Mouse (Mus musculus): Measurements from ENCODE around the gene Fam118b. TPM values are rescaled to one million over a fixed set of nuclear protein-coding genes. Genes with fewer than 3 reads are reported as not detected.

Gene Fam118b
- polyA plus RNA-seq (2015; fragmentation: Nextera tagmentation; extraction: Ambion mirVana), result 9.9 TPM in 2 replicates

GRCm38 (mm10) chr9:35267146-35267975 is at the start of gene Fam118b, which contains the start of gene Rpusd4:
Gene Fam118b (minus strand): TSS chr9:35267805.
Gene Rpusd4 (plus strand): TSS chr9:35267865.
- under 1% methylated on average over 62 of the region's 62 CpGs for WGBS (ENCODE audit: insufficient replicate concordance)
- peaks cover 2% of the 10 kb centered on the region; the same call in 1 of the 2 replicates for H3K36me3 ChIP-seq (ENCODE audit: control insufficient read depth, insufficient read depth)
- no peaks in the 10 kb centered on the region for H3K9me3 ChIP-seq (replicated peaks; ENCODE audit: control insufficient read depth, low read length)
- H3K9ac ChIP-seq (ENCODE audit: low read depth, low read length), result peak within 1 kb of the TSS; percentile 91
- peak within 1 kb of the TSS; percentile 86 for H3K4me3 ChIP-seq (ENCODE audit: low read depth, low read length)
- peaks cover 33% of the 10 kb centered on the region for H3K4me1 ChIP-seq (ENCODE audit: control insufficient read depth, low read depth, low read length)
- no peaks in the 10 kb centered on the region for H3K27me3 ChIP-seq (ENCODE audit: control insufficient read depth, insufficient read depth, low read depth, low read length)
- ATAC-seq (ENCODE audit: low read depth), result peak; percentile 95
- peak within 1 kb of the TSS; percentile 56; the same call in 1 of the 2 replicates for H3K27ac ChIP-seq (ENCODE audit: low read length)
- peak within 1 kb of the TSS; percentile 90 for H3K4me2 ChIP-seq (ENCODE audit: low read depth, low read length)

DNA sequence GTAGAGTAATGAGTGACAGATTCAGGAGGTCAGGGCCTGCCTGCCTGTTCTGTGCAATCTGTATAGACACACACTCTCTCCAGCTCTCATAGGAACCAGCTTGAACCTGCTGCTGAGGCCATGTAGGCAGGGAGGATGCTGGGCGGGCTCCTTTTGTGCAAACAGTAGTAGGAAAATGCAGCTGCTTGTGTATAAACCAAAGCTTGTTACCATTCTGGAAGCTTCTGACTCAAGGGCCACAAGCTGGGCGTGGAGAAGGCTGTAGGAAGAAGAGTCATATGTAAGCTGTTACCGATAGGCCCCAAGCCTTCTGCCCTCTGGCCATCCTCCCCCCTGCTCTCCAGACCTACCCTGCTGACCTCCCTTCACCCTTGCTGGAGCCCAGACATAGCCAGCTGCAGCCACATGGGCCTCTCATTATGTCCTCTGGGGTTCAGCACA is 49.2 kb upstream of the Fam118b start:
- WGBS (ENCODE audit: insufficient replicate concordance), result 48% methylated on average over 3 of the region's 3 CpGs
- no peak overlapping the region for H3K9ac ChIP-seq (ENCODE audit: low read depth, low read length)
- ATAC-seq (ENCODE audit: low read depth), result no peak

GRCm38 (mm10) chr9:35314254-35314653 is 46.6 kb upstream of the Fam118b start:
- no peak overlapping the region for H3K4me2 ChIP-seq (ENCODE audit: low read depth, low read length)
- H3K36me3 ChIP-seq (ENCODE audit: control insufficient read depth, insufficient read depth), result no peaks in the 10 kb centered on the region
- no peak overlapping the region for H3K4me3 ChIP-seq (ENCODE audit: low read depth, low read length)
- H3K9me3 ChIP-seq (replicated peaks; ENCODE audit: control insufficient read depth, low read length), result no peaks in the 10 kb centered on the region
- ATAC-seq (ENCODE audit: low read depth), result no peak
- H3K27me3 ChIP-seq (ENCODE audit: control insufficient read depth, insufficient read depth, low read depth, low read length), result no peaks in the 10 kb centered on the region
- no peak overlapping the region for H3K27ac ChIP-seq (ENCODE audit: low read length)
- 84% methylated on average over 1 of the region's 1 CpGs for WGBS (ENCODE audit: insufficient replicate concordance)
- H3K9ac ChIP-seq (ENCODE audit: low read depth, low read length), result no peak overlapping the region
- no peaks in the 10 kb centered on the region for H3K4me1 ChIP-seq (ENCODE audit: control insufficient read depth, low read depth, low read length)

More for the DNA sequence above, 49.2 kb upstream of the Fam118b start:
- Histone ChIP-seq H3K9me3 (replicated peaks; ENCODE audit: control insufficient read depth, low read length) (no peaks in the 10 kb centered on the region), H3K27ac (ENCODE audit: low read length) (no peak overlapping the region), H3K36me3 (ENCODE audit: control insufficient read depth, insufficient read depth) (no peaks in the 10 kb centered on the region), H3K4me3 (ENCODE audit: low read depth, low read length) (no peak overlapping the region), H3K27me3 (ENCODE audit: control insufficient read depth, insufficient read depth, low read depth, low read length) (no peaks in the 10 kb centered on the region), H3K4me2 (ENCODE audit: low read depth, low read length) (no peak overlapping the region), H3K4me1 (ENCODE audit: control insufficient read depth, low read depth, low read length) (no peaks in the 10 kb centered on the region)

- H3K9ac ChIP-seq (ENCODE audit: low read depth, low read length), result no peak overlapping the region
- no peaks in the 10 kb centered on the region for H3K9me3 ChIP-seq (replicated peaks; ENCODE audit: control insufficient read depth, low read length)
- H3K4me2 ChIP-seq (ENCODE audit: low read depth, low read length), result no peak overlapping the region
- no peak overlapping the region for H3K27ac ChIP-seq (ENCODE audit: low read length)
- H3K4me3 ChIP-seq (ENCODE audit: low read depth, low read length), result no peak overlapping the region
- H3K36me3 ChIP-seq (ENCODE audit: control insufficient read depth, insufficient read depth), result no peaks in the 10 kb centered on the region
- no peak for ATAC-seq (ENCODE audit: low read depth)
- H3K27me3 ChIP-seq (ENCODE audit: control insufficient read depth, insufficient read depth, low read depth, low read length), result no peaks in the 10 kb centered on the region
- WGBS (ENCODE audit: insufficient replicate concordance), result 31% methylated on average over 4 of the region's 4 CpGs
- no peaks in the 10 kb centered on the region for H3K4me1 ChIP-seq (ENCODE audit: control insufficient read depth, low read depth, low read length)
These were observed 46.0 kb upstream of the Fam118b start for GRCm38 (mm10) chr9:35313601-35314000.

DNA sequence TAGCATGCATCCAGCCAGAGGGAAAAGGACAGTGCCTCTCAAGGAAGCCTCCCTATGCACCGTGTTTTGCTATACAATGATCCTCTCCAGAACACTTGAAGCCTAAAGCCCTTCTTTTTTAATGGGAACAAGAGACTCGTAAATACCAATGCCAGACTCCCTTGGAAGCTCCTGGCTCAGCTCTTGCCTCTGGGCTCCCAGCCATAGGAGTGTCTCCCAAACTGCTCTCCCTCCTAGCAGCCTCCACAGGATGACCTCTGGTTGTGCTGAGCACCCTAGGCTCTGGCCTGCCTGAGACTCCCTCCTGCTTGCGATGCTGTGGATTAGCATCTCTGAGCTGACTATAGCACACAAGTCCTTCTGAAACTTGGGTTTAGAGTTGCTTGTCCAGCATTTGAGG is 44.9 kb upstream of the Fam118b start:
- H3K4me2 ChIP-seq (ENCODE audit: low read depth, low read length), result no peak overlapping the region
- H3K4me1 ChIP-seq (ENCODE audit: control insufficient read depth, low read depth, low read length), result no peaks in the 10 kb centered on the region
- no peaks in the 10 kb centered on the region for H3K27me3 ChIP-seq (ENCODE audit: control insufficient read depth, insufficient read depth, low read depth, low read length)
- H3K4me3 ChIP-seq (ENCODE audit: low read depth, low read length), result no peak overlapping the region
- no peak overlapping the region for H3K27ac ChIP-seq (ENCODE audit: low read length)
- H3K9me3 ChIP-seq (replicated peaks; ENCODE audit: control insufficient read depth, low read length), result no peaks in the 10 kb centered on the region
- no peak overlapping the region for H3K9ac ChIP-seq (ENCODE audit: low read depth, low read length)
- 48% methylated on average over 3 of the region's 3 CpGs for WGBS (ENCODE audit: insufficient replicate concordance)
- ATAC-seq (ENCODE audit: low read depth), result no peak
- H3K36me3 ChIP-seq (ENCODE audit: control insufficient read depth, insufficient read depth), result no peaks in the 10 kb centered on the region

DNA sequence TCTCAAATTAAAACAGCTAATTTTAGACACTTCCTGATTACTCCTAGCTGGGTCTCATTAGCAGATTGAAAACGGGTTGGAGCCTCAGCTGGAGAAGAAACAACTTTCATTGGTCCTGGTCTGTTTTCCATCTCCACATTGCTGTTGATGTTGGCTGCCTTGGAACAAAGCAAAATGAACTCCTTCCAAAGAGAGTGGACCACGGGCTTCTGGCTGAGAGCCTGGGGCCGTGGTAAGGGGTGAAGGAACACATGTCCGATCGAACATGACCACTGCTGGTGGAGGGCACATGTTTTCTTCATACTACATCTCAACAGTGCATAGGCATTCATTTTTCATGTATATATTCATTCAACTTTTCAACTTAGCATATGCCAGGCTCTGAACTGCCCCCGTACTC is 42.8 kb upstream of the Fam118b start:
- Histone ChIP-seq H3K9ac (ENCODE audit: low read depth, low read length) (no peak overlapping the region), H3K27ac (ENCODE audit: low read length) (no peak overlapping the region), H3K4me1 (ENCODE audit: control insufficient read depth, low read depth, low read length) (no peaks in the 10 kb centered on the region), H3K4me3 (ENCODE audit: low read depth, low read length) (no peak overlapping the region), H3K27me3 (ENCODE audit: control insufficient read depth, insufficient read depth, low read depth, low read length) (no peaks in the 10 kb centered on the region), H3K9me3 (replicated peaks; ENCODE audit: control insufficient read depth, low read length) (no peaks in the 10 kb centered on the region), H3K36me3 (ENCODE audit: control insufficient read depth, insufficient read depth) (no peaks in the 10 kb centered on the region), H3K4me2 (ENCODE audit: low read depth, low read length) (no peak overlapping the region)
- no peak for ATAC-seq (ENCODE audit: low read depth)
- WGBS (ENCODE audit: insufficient replicate concordance), result 60% methylated on average over 6 of the region's 6 CpGs

DNA sequence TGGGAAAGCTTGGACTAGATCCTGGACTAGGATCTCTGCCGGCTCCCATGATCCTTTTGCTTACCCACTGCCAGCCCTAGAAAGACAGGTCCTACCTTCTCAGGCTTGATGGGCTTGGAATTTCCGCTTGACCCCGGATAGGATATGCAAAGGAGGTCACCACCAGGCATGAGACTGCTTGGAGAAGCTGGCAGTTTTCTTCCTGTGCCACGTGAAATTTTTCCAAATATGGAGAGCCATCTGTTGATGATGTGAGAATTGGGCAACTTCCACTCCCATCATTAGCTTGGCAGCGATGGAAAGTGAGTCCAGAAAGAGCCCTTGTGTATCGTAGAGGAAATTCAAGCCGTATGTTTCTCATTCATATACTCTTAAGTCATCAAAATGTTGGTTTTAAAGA is 39.9 kb upstream of the Fam118b start:
- no peak overlapping the region for H3K4me2 ChIP-seq (ENCODE audit: low read depth, low read length)
- ATAC-seq (ENCODE audit: low read depth), result no peak
- 61% methylated on average over 7 of the region's 7 CpGs for WGBS (ENCODE audit: insufficient replicate concordance)
- no peak overlapping the region for H3K4me3 ChIP-seq (ENCODE audit: low read depth, low read length)
- H3K9me3 ChIP-seq (replicated peaks; ENCODE audit: control insufficient read depth, low read length), result no peaks in the 10 kb centered on the region
- H3K4me1 ChIP-seq (ENCODE audit: control insufficient read depth, low read depth, low read length), result no peaks in the 10 kb centered on the region
- no peaks in the 10 kb centered on the region for H3K27me3 ChIP-seq (ENCODE audit: control insufficient read depth, insufficient read depth, low read depth, low read length)
- H3K9ac ChIP-seq (ENCODE audit: low read depth, low read length), result no peak overlapping the region
- H3K27ac ChIP-seq (ENCODE audit: low read length), result no peak overlapping the region
- no peaks in the 10 kb centered on the region for H3K36me3 ChIP-seq (ENCODE audit: control insufficient read depth, insufficient read depth)

- H3K27ac ChIP-seq (ENCODE audit: low read length), result no peak overlapping the region
- H3K27me3 ChIP-seq (ENCODE audit: control insufficient read depth, insufficient read depth, low read depth, low read length), result no peaks in the 10 kb centered on the region
- WGBS (ENCODE audit: insufficient replicate concordance), result 70% methylated on average over 3 of the region's 3 CpGs
- ATAC-seq (ENCODE audit: low read depth), result no peak
- no peaks in the 10 kb centered on the region for H3K36me3 ChIP-seq (ENCODE audit: control insufficient read depth, insufficient read depth)
- no peaks in the 10 kb centered on the region for H3K4me1 ChIP-seq (ENCODE audit: control insufficient read depth, low read depth, low read length)
- no peak overlapping the region for H3K4me3 ChIP-seq (ENCODE audit: low read depth, low read length)
- no peak overlapping the region for H3K4me2 ChIP-seq (ENCODE audit: low read depth, low read length)
- H3K9me3 ChIP-seq (replicated peaks; ENCODE audit: control insufficient read depth, low read length), result no peaks in the 10 kb centered on the region
- H3K9ac ChIP-seq (ENCODE audit: low read depth, low read length), result no peak overlapping the region
These were observed 34.6 kb upstream of the Fam118b start for GRCm38 (mm10) chr9:35302172-35302571.

GRCm38 (mm10) chr9:35297791-35298190 is 30.2 kb upstream of the Fam118b start:
- no peak overlapping the region for H3K4me3 ChIP-seq (ENCODE audit: low read depth, low read length)
- no peak overlapping the region for H3K27ac ChIP-seq (ENCODE audit: low read length)
- no peaks in the 10 kb centered on the region for H3K4me1 ChIP-seq (ENCODE audit: control insufficient read depth, low read depth, low read length)
- no peak overlapping the region for H3K4me2 ChIP-seq (ENCODE audit: low read depth, low read length)
- no peak for ATAC-seq (ENCODE audit: low read depth)
- H3K9ac ChIP-seq (ENCODE audit: low read depth, low read length), result no peak overlapping the region
- H3K27me3 ChIP-seq (ENCODE audit: control insufficient read depth, insufficient read depth, low read depth, low read length), result no peaks in the 10 kb centered on the region
- H3K9me3 ChIP-seq (replicated peaks; ENCODE audit: control insufficient read depth, low read length), result no peaks in the 10 kb centered on the region
- H3K36me3 ChIP-seq (ENCODE audit: control insufficient read depth, insufficient read depth), result no peaks in the 10 kb centered on the region

Measured in liver, embryonic 16.5 days (tissue).